Mouse (Mus musculus): Measurements from ENCODE around the gene Ptch1.

GRCm38 (mm10) chr13:63516535-63516934 is 56.9 kb downstream of the Ptch1 start:
- no peak for TF ChIP-seq GATA1 (IDR thresholded peaks at IDR 0.05; ENCODE audit: borderline replicate concordance, low read length)
- no peak for TF ChIP-seq FLI1 (IDR thresholded peaks at IDR 0.05; ENCODE audit: low read length)

Data from megakaryocyte, embryonic 14.5 days (primary cell).